Mouse (Mus musculus): ENCODE measurements around the gene Sec61a1. TPM values are rescaled to one million over a fixed set of nuclear protein-coding genes. Genes with fewer than 3 reads are reported as not detected.

Gene Sec61a1
- polyA plus RNA-seq (2015; fragmentation: Nextera tagmentation; extraction: Ambion mirVana) = 229 and 245 TPM in 2 replicates

- Histone ChIP-seq H3K9me3 (ENCODE audit: control insufficient read depth, low read length) (no peaks in the 10 kb centered on the region), H3K27ac (ENCODE audit: low read length) (peak within 1 kb of the TSS; percentile 87), H3K9ac (ENCODE audit: low read length) (peak within 1 kb of the TSS; percentile 98), H3K4me3 (ENCODE audit: low read length) (peak within 1 kb of the TSS; percentile 99), H3K4me2 (ENCODE audit: low read depth, low read length) (peak within 1 kb of the TSS; percentile 84), H3K27me3 (ENCODE audit: control insufficient read depth, insufficient read depth, low read depth, low read length) (no peaks in the 10 kb centered on the region), H3K4me1 (replicated peaks; ENCODE audit: control insufficient read depth, insufficient read depth, low read length) (peaks cover 17% of the 10 kb centered on the region), H3K36me3 (ENCODE audit: control insufficient read depth, insufficient read depth, low read length) (peaks cover 15% of the 10 kb centered on the region)
- under 1% methylated on average over 71 of the region's 80 CpGs for WGBS
- peak; percentile 99 for ATAC-seq (ENCODE audit: low read depth)
These were observed at the start of gene Sec61a1 for GRCm38 (mm10) chr6:88518404-88519263. Sec61a1 (minus strand) TSS chr6:88518905.

GRCm38 (mm10) chr6:88566676-88567075 lies 48.0 kb upstream of the Sec61a1 start:
- peak overlapping the region; percentile 16; the same call in 1 of the 2 replicates for H3K4me2 ChIP-seq (ENCODE audit: low read depth, low read length)
- WGBS = 35% methylated on average over 7 of the region's 7 CpGs

DNA sequence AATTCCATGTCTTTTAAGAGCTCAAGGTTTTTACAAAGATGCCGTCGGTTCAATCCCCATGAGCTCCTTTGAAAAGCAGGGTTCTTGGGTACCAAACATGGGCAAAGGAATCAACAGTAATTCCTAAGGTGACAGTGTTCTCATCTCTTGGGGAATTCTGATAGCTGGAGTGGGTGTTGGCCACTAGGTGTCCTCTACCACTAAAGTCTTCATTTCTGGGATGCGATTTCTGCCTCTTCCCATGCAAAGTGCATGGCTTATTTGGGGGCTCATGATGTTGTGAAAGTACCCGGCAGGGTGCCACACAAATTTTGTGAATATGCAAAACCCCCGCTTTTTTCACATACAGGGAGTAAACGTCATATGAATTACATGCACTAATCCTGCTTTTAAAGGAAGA lies 46.3 kb upstream of the Sec61a1 start:
- Histone ChIP-seq H3K36me3 (ENCODE audit: control insufficient read depth, insufficient read depth, low read length) (no peaks in the 10 kb centered on the region), H3K9ac (ENCODE audit: low read length) (no peak overlapping the region), H3K4me2 (ENCODE audit: low read depth, low read length) (no peak overlapping the region), H3K4me1 (replicated peaks; ENCODE audit: control insufficient read depth, insufficient read depth, low read length) (no peaks in the 10 kb centered on the region; the same call in 1 of the 2 replicates), H3K27me3 (ENCODE audit: control insufficient read depth, insufficient read depth, low read depth, low read length) (peaks cover 11% of the 10 kb centered on the region), H3K4me3 (ENCODE audit: low read length) (no peak overlapping the region), H3K9me3 (ENCODE audit: control insufficient read depth, low read length) (no peaks in the 10 kb centered on the region), H3K27ac (ENCODE audit: low read length) (no peak overlapping the region)
- WGBS = 30% methylated on average over 6 of the region's 6 CpGs
- ATAC-seq (ENCODE audit: low read depth) = no peak

More at GRCm38 (mm10) chr6:88566676-88567075, 48.0 kb upstream of the Sec61a1 start:
- peaks cover 11% of the 10 kb centered on the region for H3K27me3 ChIP-seq (ENCODE audit: control insufficient read depth, insufficient read depth, low read depth, low read length)
- no peaks in the 10 kb centered on the region for H3K9me3 ChIP-seq (ENCODE audit: control insufficient read depth, low read length)
- H3K9ac ChIP-seq (ENCODE audit: low read length) = no peak overlapping the region
- no peak for ATAC-seq (ENCODE audit: low read depth)
- H3K4me1 ChIP-seq (replicated peaks; ENCODE audit: control insufficient read depth, insufficient read depth, low read length) = no peaks in the 10 kb centered on the region; the same call in 1 of the 2 replicates
- 0 out of 2 replicates have a peak overlapping the region, but pooled peaks have one; percentile 6 for H3K4me3 ChIP-seq (ENCODE audit: low read length)
- H3K27ac ChIP-seq (ENCODE audit: low read length) = no peak overlapping the region
- no peaks in the 10 kb centered on the region for H3K36me3 ChIP-seq (ENCODE audit: control insufficient read depth, insufficient read depth, low read length)

GRCm38 (mm10) chr6:88560156-88560555 lies 41.5 kb upstream of the Sec61a1 start:
- Histone ChIP-seq H3K4me3 (ENCODE audit: low read length) (no peak overlapping the region), H3K27me3 (ENCODE audit: control insufficient read depth, insufficient read depth, low read depth, low read length) (no peaks in the 10 kb centered on the region; the same call in 1 of the 2 replicates), H3K9ac (ENCODE audit: low read length) (no peak overlapping the region), H3K4me2 (ENCODE audit: low read depth, low read length) (no peak overlapping the region), H3K4me1 (replicated peaks; ENCODE audit: control insufficient read depth, insufficient read depth, low read length) (no peaks in the 10 kb centered on the region), H3K9me3 (ENCODE audit: control insufficient read depth, low read length) (no peaks in the 10 kb centered on the region), H3K27ac (ENCODE audit: low read length) (no peak overlapping the region), H3K36me3 (ENCODE audit: control insufficient read depth, insufficient read depth, low read length) (no peaks in the 10 kb centered on the region)
- ATAC-seq (ENCODE audit: low read depth) = no peak
- WGBS = 84% methylated on average over 4 of the region's 4 CpGs

GRCm38 (mm10) chr6:88559688-88560087 lies 41.0 kb upstream of the Sec61a1 start:
- Histone ChIP-seq H3K4me2 (ENCODE audit: low read depth, low read length) (no peak overlapping the region), H3K36me3 (ENCODE audit: control insufficient read depth, insufficient read depth, low read length) (no peaks in the 10 kb centered on the region), H3K9ac (ENCODE audit: low read length) (no peak overlapping the region), H3K4me3 (ENCODE audit: low read length) (no peak overlapping the region), H3K4me1 (replicated peaks; ENCODE audit: control insufficient read depth, insufficient read depth, low read length) (no peaks in the 10 kb centered on the region), H3K9me3 (ENCODE audit: control insufficient read depth, low read length) (no peaks in the 10 kb centered on the region), H3K27ac (ENCODE audit: low read length) (no peak overlapping the region), H3K27me3 (ENCODE audit: control insufficient read depth, insufficient read depth, low read depth, low read length) (no peaks in the 10 kb centered on the region; the same call in 1 of the 2 replicates)
- no peak for ATAC-seq (ENCODE audit: low read depth)
- 34% methylated on average over 5 of the region's 5 CpGs for WGBS

GRCm38 (mm10) chr6:88558076-88558475 lies 39.4 kb upstream of the Sec61a1 start:
- no peaks in the 10 kb centered on the region for H3K36me3 ChIP-seq (ENCODE audit: control insufficient read depth, insufficient read depth, low read length)
- H3K4me1 ChIP-seq (replicated peaks; ENCODE audit: control insufficient read depth, insufficient read depth, low read length) = no peaks in the 10 kb centered on the region
- no peak for ATAC-seq (ENCODE audit: low read depth)
- WGBS = 70% methylated on average over 1 of the region's 1 CpGs
- no peak overlapping the region for H3K4me3 ChIP-seq (ENCODE audit: low read length)
- H3K4me2 ChIP-seq (ENCODE audit: low read depth, low read length) = no peak overlapping the region
- H3K9me3 ChIP-seq (ENCODE audit: control insufficient read depth, low read length) = no peaks in the 10 kb centered on the region
- no peak overlapping the region for H3K27ac ChIP-seq (ENCODE audit: low read length)
- H3K27me3 ChIP-seq (ENCODE audit: control insufficient read depth, insufficient read depth, low read depth, low read length) = no peaks in the 10 kb centered on the region
- no peak overlapping the region for H3K9ac ChIP-seq (ENCODE audit: low read length)

GRCm38 (mm10) chr6:88557548-88557947 lies 38.8 kb upstream of the Sec61a1 start:
- Histone ChIP-seq H3K4me3 (ENCODE audit: low read length) (no peak overlapping the region), H3K27me3 (ENCODE audit: control insufficient read depth, insufficient read depth, low read depth, low read length) (no peaks in the 10 kb centered on the region), H3K9me3 (ENCODE audit: control insufficient read depth, low read length) (no peaks in the 10 kb centered on the region), H3K9ac (ENCODE audit: low read length) (no peak overlapping the region), H3K4me1 (replicated peaks; ENCODE audit: control insufficient read depth, insufficient read depth, low read length) (no peaks in the 10 kb centered on the region), H3K36me3 (ENCODE audit: control insufficient read depth, insufficient read depth, low read length) (no peaks in the 10 kb centered on the region), H3K27ac (ENCODE audit: low read length) (no peak overlapping the region), H3K4me2 (ENCODE audit: low read depth, low read length) (no peak overlapping the region)
- 21% methylated on average over 4 of the region's 4 CpGs for WGBS
- no peak for ATAC-seq (ENCODE audit: low read depth)

- H3K27ac ChIP-seq (ENCODE audit: low read length) = no peak overlapping the region
- H3K9me3 ChIP-seq (ENCODE audit: control insufficient read depth, low read length) = no peaks in the 10 kb centered on the region
- H3K27me3 ChIP-seq (ENCODE audit: control insufficient read depth, insufficient read depth, low read depth, low read length) = peaks cover 16% of the 10 kb centered on the region
- no peak for ATAC-seq (ENCODE audit: low read depth)
- no peaks in the 10 kb centered on the region for H3K4me1 ChIP-seq (replicated peaks; ENCODE audit: control insufficient read depth, insufficient read depth, low read length)
- H3K9ac ChIP-seq (ENCODE audit: low read length) = no peak overlapping the region
- no peak overlapping the region for H3K4me3 ChIP-seq (ENCODE audit: low read length)
- no peak overlapping the region for H3K4me2 ChIP-seq (ENCODE audit: low read depth, low read length)
- 81% methylated on average over 2 of the region's 2 CpGs for WGBS
- H3K36me3 ChIP-seq (ENCODE audit: control insufficient read depth, insufficient read depth, low read length) = no peaks in the 10 kb centered on the region
These were observed 31.2 kb upstream of the Sec61a1 start for GRCm38 (mm10) chr6:88549916-88550315.

DNA sequence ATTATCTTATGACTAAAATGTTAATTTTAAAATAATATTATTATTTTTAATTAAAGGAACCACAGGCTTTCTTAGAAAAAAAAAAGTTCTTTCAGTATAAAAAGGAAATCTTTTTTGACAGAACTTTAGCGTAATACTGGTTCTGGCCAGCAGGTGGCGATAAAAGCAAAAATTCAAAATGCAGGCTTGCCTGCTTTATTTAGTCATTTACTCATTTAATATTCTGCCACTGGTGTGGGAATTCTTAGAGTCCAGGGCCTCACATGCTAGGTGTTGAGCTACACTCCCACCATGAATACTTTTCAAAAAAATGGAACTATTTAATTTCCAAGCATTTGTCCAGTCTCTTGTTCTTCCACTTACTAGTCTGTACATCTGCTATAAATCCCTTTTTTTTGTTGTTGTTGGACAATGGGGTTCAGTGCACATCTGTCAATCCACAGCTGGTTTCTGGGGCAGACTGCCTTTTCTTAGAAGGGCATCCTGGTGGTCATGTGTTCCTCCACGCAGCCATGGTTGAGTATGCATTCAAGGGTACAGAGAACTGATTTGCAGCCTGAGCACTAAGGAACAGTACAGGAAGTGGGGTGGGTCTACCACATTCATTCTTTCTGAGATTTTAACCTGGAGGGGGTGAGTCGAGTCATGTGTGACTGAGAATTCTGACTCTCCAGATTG lies 30.6 kb upstream of the Sec61a1 start:
- H3K36me3 ChIP-seq (ENCODE audit: control insufficient read depth, insufficient read depth, low read length) = no peaks in the 10 kb centered on the region
- ATAC-seq (ENCODE audit: low read depth) = no peak
- WGBS = 29% methylated on average over 4 of the region's 4 CpGs

More for the DNA sequence above, 30.6 kb upstream of the Sec61a1 start:
- peaks cover 16% of the 10 kb centered on the region for H3K27me3 ChIP-seq (ENCODE audit: control insufficient read depth, insufficient read depth, low read depth, low read length)
- no peak overlapping the region for H3K27ac ChIP-seq (ENCODE audit: low read length)
- no peak overlapping the region for H3K4me3 ChIP-seq (ENCODE audit: low read length)
- no peak overlapping the region for H3K4me2 ChIP-seq (ENCODE audit: low read depth, low read length)
- H3K9ac ChIP-seq (ENCODE audit: low read length) = no peak overlapping the region
- no peaks in the 10 kb centered on the region for H3K4me1 ChIP-seq (replicated peaks; ENCODE audit: control insufficient read depth, insufficient read depth, low read length)
- no peaks in the 10 kb centered on the region for H3K9me3 ChIP-seq (ENCODE audit: control insufficient read depth, low read length)

All from lung, embryonic 16.5 days (tissue).